Mouse (Mus musculus): ENCODE measurements around the gene Dcst1.

The Dcst1 gene

GRCm38 (mm10) chr3:89305551-89306325 lies 59.3 kb downstream of the Dcst1 start:
- no peak for DNase-seq

GRCm38 (mm10) chr3:89305105-89305504 lies 59.9 kb downstream of the Dcst1 start:
- DNase-seq: no peak

DNA sequence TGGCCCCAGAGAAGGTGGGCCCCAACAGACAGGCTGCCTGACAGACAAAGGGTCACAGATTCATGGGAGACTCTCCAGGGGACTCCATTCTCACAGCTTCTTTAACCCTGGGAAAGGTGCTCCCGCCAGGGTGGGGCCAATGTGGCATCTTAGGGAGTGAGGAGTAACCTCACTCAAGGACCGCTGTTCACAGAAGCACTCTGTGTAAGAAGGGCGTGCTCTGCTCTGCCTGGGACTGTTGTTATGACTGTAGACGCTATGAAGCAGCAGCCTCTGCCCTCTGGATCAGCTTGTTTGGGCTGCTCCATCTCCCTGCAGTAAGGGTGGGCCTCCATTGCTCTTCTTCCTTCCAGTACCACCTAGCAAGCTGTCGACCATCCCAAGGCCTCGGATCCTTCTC lies 60.6 kb downstream of the Dcst1 start:
- no peak for DNase-seq

- no peak for DNase-seq
Measured at GRCm38 (mm10) chr3:89300514-89300913, 64.5 kb downstream of the Dcst1 start.
